Mouse (Mus musculus) spleen, adult 12 weeks (tissue): ENCODE data around the gene Shprh.
"Not testable (repeated sequence)": the region's sequence is repeated elsewhere in the genome, so short reads cannot be mapped to it uniquely, and the experiment has no call there.

Source experiments
- DNase-seq: peaks from one replicate; pipeline ENCODE4 v3.0.0; 2022; ENCODE audit warnings: low spot score

Gene Shprh

GRCm38 (mm10) chr10:11148884-11149741 is at the start of gene Shprh:
TSS of gene Shprh (plus strand) at chr10:11149427.
- peak; percentile 99 for DNase-seq

DNA sequence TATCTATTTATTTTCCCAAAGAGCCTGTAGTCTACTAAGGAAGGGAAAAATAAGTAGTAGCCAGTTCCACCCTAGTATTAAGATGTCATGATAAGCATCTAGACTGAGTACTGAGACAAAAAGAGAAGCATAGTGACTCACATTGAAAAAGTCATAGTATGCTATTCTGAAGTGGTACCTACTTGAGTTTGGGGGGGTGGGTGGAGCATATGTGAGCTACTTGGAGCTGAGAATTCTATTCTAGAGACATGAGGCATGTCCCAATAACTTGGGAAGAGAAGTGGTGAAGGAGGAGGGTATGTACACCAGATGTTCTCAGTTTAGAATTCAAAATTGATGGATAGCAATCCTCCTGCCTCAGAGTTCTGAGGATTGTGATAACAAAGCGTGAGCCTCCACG is 27.4 kb upstream of the Shprh start:
- no peak for DNase-seq

- DNase-seq: no peak
Measured at GRCm38 (mm10) chr10:11145580-11145979, 3.6 kb upstream of the Shprh start.

- DNase-seq: no peak
Measured at GRCm38 (mm10) chr10:11148446-11148845, 781 bp upstream of the Shprh start.

- no peak for DNase-seq
Measured at GRCm38 (mm10) chr10:11149742-11150125, 507 bp downstream of the Shprh start.

DNA sequence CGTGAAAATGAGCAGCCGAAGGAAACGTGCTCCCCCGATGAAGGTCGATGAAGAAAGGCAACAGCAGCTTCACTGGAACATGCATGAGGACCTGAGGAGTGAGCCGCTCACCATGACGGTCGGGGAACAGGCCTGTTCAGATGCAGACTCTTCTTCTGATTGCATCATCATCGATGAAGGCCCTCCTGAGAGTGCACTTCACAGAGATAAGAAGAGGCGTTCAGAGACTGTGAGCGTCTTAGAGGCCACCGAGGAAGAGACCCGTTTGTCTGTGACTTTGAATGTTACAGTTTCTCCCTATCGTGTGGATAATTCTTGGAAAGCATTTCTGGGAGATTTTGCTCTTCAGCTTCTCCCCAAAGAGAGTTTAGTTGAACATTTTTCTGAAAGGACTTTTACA is 2.4 kb downstream of the Shprh start:
- DNase-seq: no peak

GRCm38 (mm10) chr10:11157039-11157438 is 7.8 kb downstream of the Shprh start:
- DNase-seq: no peak

DNA sequence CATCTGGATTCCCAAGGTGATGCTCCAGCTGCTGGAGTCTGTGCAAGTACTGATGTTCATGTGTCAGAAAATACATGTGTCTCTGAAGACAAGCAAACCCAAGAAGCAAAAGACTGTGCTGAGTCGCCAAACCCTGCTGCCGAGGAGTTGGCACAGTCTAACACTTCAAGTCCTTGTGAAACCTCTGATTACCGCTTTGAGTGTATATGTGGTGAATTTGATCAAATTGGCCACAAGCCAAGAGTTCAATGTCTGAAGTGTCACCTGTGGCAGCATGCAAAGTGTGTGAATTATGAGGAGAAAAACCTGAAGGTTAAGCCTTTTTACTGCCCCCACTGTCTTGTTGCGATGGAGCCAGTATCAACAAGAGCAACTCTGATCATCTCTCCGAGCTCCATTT is 15.3 kb downstream of the Shprh start:
- DNase-seq: no peak

DNA sequence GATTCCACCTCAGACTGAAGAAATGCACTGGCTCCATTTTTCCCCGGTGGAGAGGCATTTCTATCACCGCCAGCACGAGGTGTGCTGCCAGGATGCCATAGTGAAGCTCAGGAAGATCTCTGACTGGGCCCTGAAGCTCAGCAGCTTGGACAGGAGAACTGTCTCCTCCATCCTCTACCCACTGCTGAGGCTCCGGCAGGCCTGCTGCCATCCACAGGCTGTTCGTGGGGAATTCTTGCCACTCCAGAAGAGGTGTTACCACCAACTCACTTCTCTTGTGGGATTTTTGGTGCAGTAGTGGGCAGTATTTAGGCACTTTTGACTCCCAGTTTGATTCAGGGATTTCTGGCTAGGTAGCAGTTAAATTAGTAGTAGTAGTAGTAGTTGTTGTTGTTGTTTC is 21.0 kb downstream of the Shprh start:
- DNase-seq: no peak

DNA sequence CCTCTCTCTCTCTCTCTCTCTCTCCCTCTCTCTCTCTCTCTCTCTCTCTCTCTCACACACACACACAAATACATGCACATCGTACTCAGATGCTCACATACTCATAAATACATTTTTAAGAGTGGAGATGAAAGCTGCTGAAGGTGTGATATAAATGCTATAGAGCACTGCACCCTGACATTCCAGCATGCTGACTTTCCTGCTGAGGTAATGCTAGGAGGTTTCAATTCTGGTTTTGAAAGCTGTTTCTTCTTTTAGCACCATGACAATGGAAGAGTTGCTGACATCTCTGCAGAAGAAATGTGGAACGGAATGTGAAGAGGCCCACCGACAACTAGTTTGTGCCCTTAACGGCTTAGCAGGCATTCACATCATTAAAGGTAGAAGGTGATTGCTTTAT is 22.4 kb downstream of the Shprh start:
- DNase-seq: no peak

- no peak for DNase-seq
Measured at GRCm38 (mm10) chr10:11172519-11172918, 23.3 kb downstream of the Shprh start.

DNA sequence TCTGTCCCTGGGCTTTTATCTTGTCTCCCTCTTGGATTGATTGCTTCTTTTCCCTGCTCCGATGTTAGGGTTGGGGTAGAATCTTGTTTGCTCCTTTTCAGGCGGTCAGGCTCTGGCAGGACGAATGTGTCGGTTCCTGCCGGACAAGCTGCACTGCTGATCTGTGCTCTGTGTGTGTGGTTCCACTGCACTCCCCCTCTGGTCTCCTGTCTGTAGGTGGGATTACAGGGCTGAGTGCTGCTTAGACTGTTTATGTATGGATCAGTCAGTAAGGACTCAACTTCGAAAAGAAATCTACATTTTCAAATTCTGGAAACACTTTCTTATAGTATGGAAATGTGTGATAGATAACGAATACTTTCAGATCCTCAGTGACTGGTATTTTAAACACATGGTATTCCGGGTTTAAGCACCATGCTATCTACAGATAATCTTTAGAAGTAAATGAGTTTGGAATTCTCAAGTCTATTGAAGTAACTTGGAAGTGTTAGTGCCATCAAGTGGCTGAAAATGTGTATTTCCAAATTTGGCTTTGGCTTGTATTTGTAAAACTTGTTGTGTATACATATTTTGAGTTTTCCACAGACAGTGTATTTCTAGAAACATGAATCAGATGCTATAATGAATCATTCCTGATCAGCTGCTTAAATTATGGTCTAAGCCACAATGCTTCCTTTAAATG is 26.7 kb downstream of the Shprh start:
- no peak for DNase-seq

DNA sequence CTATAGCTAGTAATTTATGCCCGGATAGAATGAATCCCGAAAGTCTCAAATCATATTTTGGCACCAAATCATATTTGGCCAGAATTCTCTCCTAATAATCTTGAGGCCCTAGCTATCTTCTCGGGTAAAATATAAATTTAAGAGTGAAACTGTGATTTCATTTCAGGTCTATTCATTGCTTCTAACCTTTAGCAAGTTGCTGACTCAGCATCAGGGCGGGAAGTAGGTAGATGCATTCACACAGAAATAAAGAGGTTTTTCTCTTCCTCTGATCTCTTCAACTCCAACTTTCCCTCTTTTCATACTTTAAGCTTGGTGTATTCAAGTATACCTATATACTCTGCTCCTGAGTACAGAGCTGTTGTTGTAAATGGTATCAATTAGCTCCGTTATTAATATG is 30.9 kb downstream of the Shprh start:
- DNase-seq: no peak

GRCm38 (mm10) chr10:11197341-11197740 is 48.1 kb downstream of the Shprh start:
- DNase-seq: no peak

- DNase-seq: no peak
Measured at GRCm38 (mm10) chr10:11198346-11198745, 49.1 kb downstream of the Shprh start.

DNA sequence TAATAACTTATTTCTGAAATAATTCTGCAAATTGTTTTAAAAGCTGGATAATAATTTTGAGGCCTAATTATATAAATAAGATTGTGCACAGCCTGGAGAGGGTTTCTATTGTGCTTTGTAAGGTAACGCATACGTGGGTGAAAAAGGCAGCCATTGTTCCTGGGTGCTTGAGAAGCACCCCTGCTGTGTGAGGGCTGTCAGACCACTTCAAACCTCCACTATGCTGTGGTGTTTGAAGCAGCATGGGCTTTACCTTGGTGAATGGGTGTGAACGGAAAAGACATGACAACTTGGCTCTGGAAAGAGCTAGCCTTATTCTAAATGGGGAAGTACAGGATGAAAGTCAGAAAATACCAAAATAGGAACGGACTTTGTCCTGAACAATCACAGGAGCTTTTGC is 50.8 kb downstream of the Shprh start:
- DNase-seq: no peak

DNA sequence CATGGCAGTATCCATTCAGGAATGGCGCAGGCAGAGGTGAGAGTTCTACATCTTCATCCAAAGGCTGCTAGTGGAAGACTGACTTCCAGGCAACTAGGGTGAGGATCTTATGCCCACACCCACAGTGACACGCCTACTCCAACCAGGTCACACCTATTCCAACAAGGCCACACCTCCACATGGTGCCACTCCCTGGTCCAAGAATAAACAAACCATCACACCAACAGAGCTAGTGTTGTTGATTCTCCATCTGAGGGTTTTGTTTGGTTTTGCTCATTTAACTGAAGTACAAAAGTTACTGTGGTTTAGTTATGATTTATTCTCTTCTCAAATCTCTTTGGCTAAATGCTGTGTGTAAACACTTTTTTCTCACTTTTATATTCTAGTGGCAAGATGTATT is 56.7 kb downstream of the Shprh start:
- peak; percentile 2 for DNase-seq

DNA sequence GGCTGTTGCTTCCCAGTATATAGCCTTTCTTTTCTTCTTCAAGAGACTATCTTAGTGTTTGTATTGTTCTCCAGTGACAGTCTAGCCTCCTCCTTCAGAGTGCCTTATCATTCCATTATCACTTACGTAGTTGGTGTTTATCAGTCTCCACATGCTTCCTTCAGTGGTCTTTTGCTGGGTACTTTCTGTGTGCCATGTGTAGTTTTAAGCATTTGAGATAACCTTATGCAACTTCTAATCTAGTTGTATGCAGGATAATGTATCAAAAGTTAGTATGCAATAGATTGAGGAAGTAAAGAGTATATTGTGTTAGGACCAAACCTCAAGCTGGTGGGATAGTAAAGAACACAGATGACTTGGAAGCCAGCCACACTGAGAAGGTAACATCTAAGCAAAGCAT is 59.4 kb downstream of the Shprh start:
- no peak for DNase-seq

GRCm38 (mm10) chr10:11212003-11212402 is 62.8 kb downstream of the Shprh start:
- no peak for DNase-seq

DNA sequence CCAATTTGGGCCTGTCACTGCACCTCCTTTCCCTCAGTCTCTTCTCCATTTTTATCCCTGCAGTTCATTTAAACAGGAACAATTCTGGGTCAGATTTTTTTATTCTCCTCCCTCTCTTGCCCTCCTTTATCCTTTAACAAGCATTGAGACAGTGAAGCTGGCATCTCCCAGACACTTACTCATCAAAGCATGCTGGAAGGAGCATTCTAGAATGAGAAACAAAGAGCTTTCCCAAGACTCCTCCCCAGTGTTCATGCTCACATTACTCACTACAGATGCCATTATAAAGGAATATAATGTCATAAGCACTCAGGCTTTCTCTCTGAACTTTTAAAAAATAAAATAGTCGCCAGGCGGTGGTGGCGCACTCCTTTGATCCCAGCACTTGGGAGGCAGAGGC is 77.2 kb downstream of the Shprh start:
- DNase-seq: no peak

- DNase-seq: no peak
Measured at GRCm38 (mm10) chr10:11229545-11230178, 80.4 kb downstream of the Shprh start.

DNA sequence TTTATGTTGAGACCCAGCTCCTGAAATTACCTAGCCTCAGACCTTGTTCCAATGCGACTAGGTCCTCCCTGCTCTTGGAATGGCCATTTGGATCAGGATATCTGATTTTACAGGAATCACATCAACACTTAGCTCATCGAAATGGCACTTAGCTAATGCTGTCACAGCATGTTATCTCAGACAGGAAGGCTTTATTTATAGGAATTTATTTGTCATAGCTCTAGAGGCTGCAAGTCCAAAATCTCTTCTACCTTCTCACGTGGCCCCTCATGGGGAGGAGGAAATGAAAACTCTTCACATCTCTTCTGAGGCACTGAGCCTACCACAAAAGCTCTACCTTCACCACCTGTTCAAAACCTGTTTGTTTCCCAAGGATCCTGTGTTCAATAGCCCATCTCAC is 84.0 kb downstream of the Shprh start:
- no peak for DNase-seq

DNA sequence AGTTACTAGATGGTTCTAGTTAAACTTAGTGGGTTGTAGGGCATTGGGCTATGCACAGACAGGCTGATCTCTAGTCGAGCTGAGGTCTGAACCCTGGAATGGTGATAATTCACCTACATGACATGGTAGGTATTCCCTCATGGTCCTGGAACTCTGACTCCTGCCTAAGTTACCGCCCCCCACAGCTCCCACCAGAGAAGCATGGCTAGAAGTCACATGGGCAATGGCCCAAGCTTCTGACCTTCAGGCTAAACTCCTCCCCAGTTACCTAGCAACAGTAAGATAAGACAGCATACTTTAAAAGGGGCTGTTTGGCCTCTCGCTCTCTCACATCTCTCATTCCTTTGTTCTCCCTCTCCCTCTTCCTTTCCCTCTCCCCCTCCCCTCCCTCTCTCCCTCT is 93.8 kb downstream of the Shprh start:
- not testable (repeated sequence) for DNase-seq
